Mouse (Mus musculus) Patski (cell line): ENCODE data around the gene Foxo6. TPM values are rescaled to one million over a fixed set of nuclear protein-coding genes. Genes with fewer than 3 reads are reported as not detected.

Experiments used
- ATAC-seq: fragments of 100-300 bp; one replicate; pipeline ENCODE4 v1.8.0; 2021
- CTCF ChIA-PET: fragments of 350-600 bp; sonication (Branson Sonifier 250); formaldehyde crosslinking; loops from one replicate; lab custom pipeline; 2022; ENCODE audit warnings: inconsistent platforms; lab: Charles Lee
- POLR2A ChIA-PET: fragments of 350-600 bp; sonication (Branson Sonifier 250); formaldehyde crosslinking; loops from one replicate; lab custom pipeline; 2022; ENCODE audit warnings: antibody characterized with exemption, inconsistent platforms; lab: Charles Lee
- DNase-seq: peaks from one replicate; pipeline ENCODE4 v3.0.0-alpha.2; 2011; ENCODE audit warnings: low read depth, low spot score
- H3K27me3 ChIP-seq: fragments of 371-371 bp; one replicate; pipeline ENCODE4 v1.5.1; 2021
- CTCF ChIP-seq: fragments of 100-300 bp; IDR thresholded peaks from one replicate; pipeline ENCODE4 v1.5.1; 2021
- in situ Hi-C: fragments of 300-500 bp; cut with MboI; formaldehyde crosslinking; loops from 3 replicates; pipeline ENCODE4 v1.11.1; 2018; ENCODE audit warnings: low pct_unique_long_range_greater_than_20kb, mixed read lengths
- polyA plus RNA-seq: library from polyadenylated mRNA; unstranded; gene quantifications from one replicate; pipeline ENCODE4 v1.2.3, GENCODE M21; 2021

The Foxo6 gene
- polyA plus RNA-seq, 1 experiment from 2014 or later: 0.81 TPM

DNA sequence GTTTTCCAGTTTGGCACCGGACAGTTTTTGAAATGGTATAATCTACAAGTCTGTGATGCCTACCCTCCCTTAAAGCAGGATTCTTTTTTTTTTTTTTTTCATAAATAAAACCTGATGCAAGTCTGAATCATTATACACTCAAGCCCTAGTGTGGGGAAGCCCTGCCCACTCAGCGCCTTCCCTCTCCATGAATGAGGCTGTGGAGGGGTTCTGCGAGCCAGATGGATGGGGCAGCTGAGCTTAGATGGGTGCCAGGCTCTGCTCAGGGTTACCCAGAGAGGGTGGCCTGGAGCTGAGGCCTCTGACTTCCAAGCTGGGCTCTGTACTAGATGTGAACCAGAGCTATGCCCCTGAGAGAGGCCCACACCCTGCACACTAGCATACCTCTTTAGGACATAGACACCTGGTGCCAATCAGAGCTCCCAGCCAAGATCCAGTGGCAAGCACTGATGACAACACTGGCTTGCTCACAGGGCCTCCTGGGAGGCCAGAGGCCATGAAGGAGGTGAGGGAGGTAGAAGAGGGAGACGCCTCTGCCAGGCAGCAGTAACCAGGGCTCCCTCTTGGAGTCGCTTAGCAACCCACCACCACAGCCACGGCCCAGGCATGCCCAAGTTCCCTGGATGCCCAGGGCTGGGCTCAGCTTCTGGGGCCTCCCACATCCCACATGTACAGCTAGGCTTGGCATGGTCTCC is 15.1 kb downstream of the Foxo6 start:
- in situ Hi-C loops: no loop called here
- H3K27me3 ChIP-seq: no peaks in the 10 kb centered on the region
- DNase-seq: no peak
- POLR2A ChIA-PET: interaction anchor here (0.7 kb wide), 1 partner anchor 15 kb away, joined by 4 read pairs; no protein-coding TSS in a partner anchor
- TF ChIP-seq CTCF: no peak
- ATAC-seq: no peak
- CTCF ChIA-PET: interaction anchor here (0.9 to 1.5 kb wide), 2 partner anchors 14 to 27 kb away, joined by 3 read pairs; no protein-coding TSS in a partner anchor

DNA sequence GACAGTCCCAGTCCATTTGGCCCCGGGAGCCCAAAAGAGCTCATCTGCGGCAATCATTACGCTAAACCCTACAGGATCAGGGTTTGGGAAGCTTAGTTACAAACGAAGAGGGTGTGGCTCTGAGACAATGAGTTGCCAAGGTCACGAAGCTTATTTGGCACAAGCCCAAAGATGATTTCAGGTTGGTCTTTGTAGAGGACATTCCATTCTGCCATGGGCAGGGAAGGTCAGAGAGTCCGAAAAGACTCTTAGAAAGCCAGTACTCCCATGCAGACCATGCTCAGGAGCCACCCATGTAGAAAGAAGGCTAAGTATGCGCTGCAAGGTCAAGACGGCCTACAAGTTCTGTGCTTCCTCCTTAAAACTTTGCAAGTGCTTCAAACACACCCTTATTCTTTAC is 15.9 kb downstream of the Foxo6 start:
- no peaks in the 10 kb centered on the region for H3K27me3 ChIP-seq
- in situ Hi-C loops: no loop called here
- no peak for ATAC-seq
- ChIA-PET POLR2A (no interaction called here), CTCF (interaction anchor here (1.1 to 1.5 kb wide), 5 partner anchors 10 to 46 kb away, joined by 3 to 4 read pairs (median 3); no protein-coding TSS in a partner anchor)
- no peak for TF ChIP-seq CTCF
- DNase-seq: no peak

DNA sequence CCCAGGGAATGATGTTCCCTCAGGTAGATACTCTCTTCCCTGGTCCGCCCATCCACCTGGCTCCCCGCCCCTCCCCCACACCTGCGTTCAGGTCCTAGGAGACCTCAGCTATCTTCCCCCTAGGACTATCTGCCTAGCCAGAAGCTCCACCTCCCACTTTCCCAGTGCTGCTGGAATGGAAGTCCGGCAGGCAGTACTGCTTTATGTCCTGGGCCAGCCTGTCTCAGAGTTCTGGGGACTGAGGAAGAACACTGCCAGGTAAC is 16.3 kb downstream of the Foxo6 start:
- no peak for TF ChIP-seq CTCF
- ATAC-seq (no peak), DNase-seq (no peak)
- ChIA-PET POLR2A (no interaction called here), CTCF (interaction anchor here (1.1 to 1.5 kb wide), 5 partner anchors 10 to 46 kb away, joined by 3 to 4 read pairs (median 3); no protein-coding TSS in a partner anchor)
- H3K27me3 ChIP-seq: no peaks in the 10 kb centered on the region
- in situ Hi-C loops: no loop called here

DNA sequence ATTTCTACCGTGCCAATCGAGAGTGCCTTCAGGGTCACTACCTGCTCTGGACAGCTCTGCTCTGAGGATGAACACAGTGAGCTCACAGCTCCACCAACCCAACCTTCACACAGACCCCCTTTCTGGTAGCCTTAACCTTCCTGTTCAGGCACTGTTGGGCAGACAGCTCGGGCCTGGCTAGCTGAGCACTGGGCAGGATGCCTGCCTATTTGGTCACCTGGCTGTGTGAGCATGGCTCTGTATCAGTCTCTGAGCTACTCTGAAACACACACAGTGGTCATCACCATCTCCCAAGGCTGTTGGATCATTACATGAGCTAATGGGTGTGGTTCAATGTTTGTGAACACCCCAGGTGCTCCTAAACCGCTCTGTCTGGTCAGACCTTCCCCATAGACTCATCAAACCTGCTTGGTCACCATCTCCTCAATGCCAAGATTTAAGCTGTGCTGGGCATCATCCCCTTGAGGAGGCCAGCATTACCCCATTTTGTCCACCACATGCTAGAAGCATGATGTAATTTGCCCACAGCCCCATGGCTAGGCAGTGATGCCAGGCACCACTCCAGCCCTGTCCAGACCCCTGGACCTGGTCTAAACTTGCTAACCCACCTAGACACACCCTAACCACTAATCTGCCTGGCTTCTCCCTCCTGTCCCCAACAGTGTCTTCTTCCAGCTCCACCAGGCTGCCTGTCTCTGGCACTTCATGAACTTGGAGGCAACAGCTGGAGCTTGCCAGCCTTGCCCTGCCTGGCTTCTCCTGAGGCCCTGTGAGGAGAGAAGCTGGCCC is 16.8 kb downstream of the Foxo6 start:
- POLR2A ChIA-PET: no interaction called here

DNA sequence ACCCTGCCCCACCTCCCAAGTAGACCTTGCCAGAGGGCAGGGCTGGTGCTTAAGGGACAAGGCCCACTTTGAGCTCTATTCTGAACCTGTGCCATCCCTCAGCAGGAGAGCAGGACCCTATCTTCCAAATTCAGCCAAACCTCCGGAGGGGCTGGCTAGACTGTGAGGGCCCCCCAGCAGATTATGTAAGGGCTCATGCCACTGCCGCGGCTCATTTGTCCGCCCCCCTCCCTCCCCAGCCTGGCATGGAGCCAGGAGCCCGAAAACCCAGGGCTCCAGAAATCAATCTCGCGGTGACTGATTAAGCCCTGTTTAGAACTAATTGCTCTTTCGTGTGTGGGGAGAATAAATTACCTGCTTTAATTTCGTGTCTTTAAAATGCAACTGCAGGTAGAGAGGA is 17.7 kb downstream of the Foxo6 start:
- TF ChIP-seq CTCF: no peak
- no peaks in the 10 kb centered on the region for H3K27me3 ChIP-seq
- in situ Hi-C loops: no loop called here
- CTCF ChIA-PET: no interaction called here
- DNase-seq: no peak
- ATAC-seq: no peak
- POLR2A ChIA-PET: no interaction called here

More for the DNA sequence above, 16.8 kb downstream of the Foxo6 start:
- in situ Hi-C loops: no loop called here
- H3K27me3 ChIP-seq: no peaks in the 10 kb centered on the region
- no peak for TF ChIP-seq CTCF
- CTCF ChIA-PET: interaction anchor here (1.1 to 1.5 kb wide), 4 partner anchors 9 to 45 kb away, joined by 3 to 4 read pairs (median 3); no protein-coding TSS in a partner anchor
- DNase-seq: no peak
- ATAC-seq: no peak

DNA sequence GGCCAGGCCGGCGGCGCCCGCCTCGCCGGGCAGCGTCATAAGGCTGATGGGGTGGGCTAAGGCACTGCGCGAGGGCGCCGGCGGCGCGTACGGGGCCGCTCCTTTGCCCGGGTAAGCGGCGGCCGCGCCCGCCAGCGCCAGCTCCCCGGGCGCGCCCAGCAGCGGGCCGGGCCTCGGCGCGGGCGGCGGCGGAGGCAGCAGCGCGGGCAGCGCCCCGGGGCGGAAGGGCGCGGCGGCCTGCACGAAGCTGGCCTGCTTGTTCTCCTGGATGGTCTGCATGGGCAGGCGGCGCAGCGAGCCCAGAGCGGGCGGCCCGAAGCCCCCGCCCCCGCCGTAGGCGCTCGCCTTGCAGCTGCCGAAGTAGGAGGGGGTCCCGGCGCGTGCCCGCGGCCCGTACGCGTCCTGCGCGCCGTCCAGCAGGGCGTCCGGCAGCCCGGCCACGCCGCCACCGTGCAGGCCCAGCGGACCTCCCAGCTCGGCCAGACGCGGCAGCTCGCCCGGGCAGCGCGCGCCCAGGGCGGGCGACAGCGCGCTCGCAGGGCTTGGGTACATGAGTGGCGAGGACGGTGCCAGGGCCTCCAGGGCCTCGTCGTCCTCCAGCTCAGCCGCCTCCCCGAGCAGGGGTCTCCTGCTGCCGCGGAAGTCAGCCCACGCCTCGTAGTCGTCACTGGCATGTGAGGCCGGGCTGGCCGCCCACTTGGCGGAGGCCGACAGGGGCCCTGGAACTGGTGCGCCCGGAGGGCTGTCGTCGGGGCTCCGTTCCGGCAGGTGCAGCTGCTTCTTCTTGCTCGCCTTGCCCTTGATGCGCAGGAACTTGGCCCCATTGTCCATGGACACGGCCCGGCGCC is 18.7 kb downstream of the Foxo6 start:
- DNase-seq (no peak), ATAC-seq (no peak)
- ChIA-PET CTCF (no interaction called here), POLR2A (no interaction called here)
- in situ Hi-C loops: no loop called here
- TF ChIP-seq CTCF: no peak
- H3K27me3 ChIP-seq: no peaks in the 10 kb centered on the region

DNA sequence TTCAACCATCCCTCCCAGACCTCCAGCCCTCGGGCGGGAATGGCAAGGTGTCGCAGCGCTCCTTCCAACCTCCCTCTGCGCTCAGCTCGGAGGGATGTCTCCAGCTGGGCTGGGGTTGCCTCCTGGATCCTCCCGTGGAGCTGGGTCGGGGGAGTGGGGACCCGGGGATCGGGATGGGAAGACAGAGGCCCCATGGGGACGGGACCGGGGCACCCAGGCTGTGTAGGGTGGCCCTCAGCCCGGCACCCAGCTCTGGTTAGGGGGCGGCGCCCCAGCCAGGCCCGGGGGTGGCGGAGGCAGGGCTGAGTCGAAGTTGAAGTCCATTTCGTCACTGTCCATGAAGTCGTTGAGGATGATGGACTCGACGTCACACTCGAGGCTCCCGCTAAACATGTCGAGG is 19.5 kb downstream of the Foxo6 start:
- no peak for TF ChIP-seq CTCF
- ChIA-PET CTCF (no interaction called here), POLR2A (no interaction called here)
- in situ Hi-C loops: no loop called here
- no peak for ATAC-seq
- no peak for DNase-seq
- H3K27me3 ChIP-seq: no peaks in the 10 kb centered on the region

DNA sequence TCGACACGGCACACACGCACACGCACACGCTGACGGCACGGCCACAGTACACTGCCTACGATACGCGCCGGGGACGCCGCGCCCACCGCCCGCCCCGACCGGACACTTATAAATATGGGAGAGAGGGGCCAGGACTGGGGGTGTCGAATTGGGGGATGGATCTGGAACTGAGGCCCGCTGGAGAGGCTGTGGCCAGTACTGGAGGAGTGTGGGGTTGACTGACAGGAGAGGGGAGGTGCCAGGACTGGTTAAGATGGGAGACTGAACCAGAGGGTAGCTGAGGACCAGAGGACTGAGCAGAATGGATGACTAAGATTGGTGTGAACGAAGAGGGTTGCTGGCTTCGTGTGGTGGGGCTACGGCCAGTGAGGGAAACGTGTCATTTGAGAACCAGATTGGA is 20.0 kb downstream of the Foxo6 start:
- ChIA-PET POLR2A (no interaction called here), CTCF (no interaction called here)
- DNase-seq (no peak), ATAC-seq (no peak)
- TF ChIP-seq CTCF: no peak
- no peaks in the 10 kb centered on the region for H3K27me3 ChIP-seq
- in situ Hi-C loops: no loop called here

DNA sequence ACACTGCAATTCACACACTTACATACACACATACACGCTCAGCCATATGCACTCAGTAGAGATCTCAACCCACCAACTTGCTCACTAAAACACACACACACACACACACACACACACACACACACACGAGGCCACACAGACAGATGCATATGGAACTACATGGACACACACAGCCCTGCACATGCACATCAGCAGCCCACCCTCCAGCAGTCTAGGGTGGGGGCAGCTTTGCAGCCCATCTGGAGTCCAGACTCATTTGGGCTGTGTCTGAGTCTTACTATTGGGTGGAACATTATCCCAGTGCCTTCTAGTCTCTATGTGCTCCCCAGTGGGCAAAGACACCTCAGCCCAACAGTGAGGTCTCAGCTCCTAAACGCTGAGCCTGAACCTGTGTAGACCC is 23.0 kb downstream of the Foxo6 start:
- POLR2A ChIA-PET: no interaction called here
- H3K27me3 ChIP-seq: no peaks in the 10 kb centered on the region
- DNase-seq (no peak), ATAC-seq (no peak)
- TF ChIP-seq CTCF: no peak
- CTCF ChIA-PET: no interaction called here
- in situ Hi-C loops: no loop called here

DNA sequence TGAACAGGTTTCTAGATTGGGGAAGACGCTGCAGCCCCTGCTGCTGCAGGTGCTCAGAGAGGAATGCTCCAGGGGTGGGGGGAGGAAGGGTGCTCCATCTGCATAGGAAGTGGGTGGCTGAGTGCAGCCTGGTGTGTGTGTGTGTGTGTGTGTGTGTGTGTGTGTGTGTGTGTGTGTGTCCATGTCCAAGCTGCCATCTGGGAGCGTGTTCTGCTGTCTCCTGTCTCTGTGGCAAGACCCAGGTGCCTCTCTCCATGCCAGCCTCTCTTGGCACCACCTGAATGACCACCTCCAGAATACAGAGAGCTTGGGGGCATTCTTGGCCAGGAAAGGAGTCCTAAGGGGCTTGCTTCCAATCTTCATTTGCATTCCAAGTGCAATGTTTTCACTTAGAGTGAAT is 24.4 kb downstream of the Foxo6 start:
- in situ Hi-C loops: no loop called here

More for the DNA sequence above, 24.4 kb downstream of the Foxo6 start:
- H3K27me3 ChIP-seq: no peaks in the 10 kb centered on the region
- TF ChIP-seq CTCF: no peak
- CTCF ChIA-PET: interaction anchor here (1.0 kb wide), 1 partner anchor 25 kb away, joined by 4 read pairs; the partner anchor contains the start of gene Foxo6
- POLR2A ChIA-PET: interaction anchor here (0.6 to 0.8 kb wide), 2 partner anchors 25 to 285 kb away, joined by 3 to 4 read pairs; partner anchors contain the start of gene Foxo6
- DNase-seq (no peak), ATAC-seq (no peak)
